Mouse (Mus musculus) limb, embryonic 14.5 days (tissue): ENCODE data around the gene H2-M10.2. TPM values are rescaled to one million over a fixed set of nuclear protein-coding genes. Genes with fewer than 3 reads are reported as not detected.
"Not testable (repeated sequence)": the region's sequence is repeated elsewhere in the genome, so short reads cannot be mapped to it uniquely, and the experiment has no call there.

Experiments used
- ATAC-seq: fragments of 200-750 bp; cut with Nextera tagmentation; 2 replicates; pipeline ENCODE4 v1.8.0; 2017; ENCODE audit warnings: low read depth, moderate number of reproducible peaks, moderate TSS enrichment; ENCODE audit not compliant: low FRiP score
- DNase-seq: peaks from one replicate; pipeline ENCODE4 v3.0.0-alpha.2; 2015; ENCODE audit warnings: low spot score
- H3K27ac ChIP-seq: fragments of 300-500 bp; sonication (generic); replicated peaks from 2 replicates; pipeline ENCODE4 v1.5.1; 2014; ENCODE audit warnings: low read depth, mild to moderate bottlenecking, low read length, moderate library complexity, mixed read lengths
- H3K27me3 ChIP-seq: fragments of 300-500 bp; sonication (generic); 2 replicates; pipeline ENCODE4 v1.6.1; 2014; ENCODE audit warnings: low read length, mixed read lengths; ENCODE audit not compliant: control insufficient read depth, insufficient read depth
- H3K36me3 ChIP-seq: fragments of 300-500 bp; sonication (generic); 2 replicates; pipeline ENCODE4 v1.6.1; 2014; ENCODE audit warnings: mild to moderate bottlenecking, low read length, moderate library complexity, mixed read lengths; ENCODE audit not compliant: control insufficient read depth, insufficient read depth
- H3K4me1 ChIP-seq: fragments of 300-500 bp; sonication (generic); 2 replicates; pipeline ENCODE4 v1.6.1; 2014; ENCODE audit warnings: antibody characterized with exemption, low read length, mixed read lengths; ENCODE audit not compliant: control insufficient read depth, insufficient read depth
- H3K4me2 ChIP-seq: fragments of 300-500 bp; sonication (generic); replicated peaks from 2 replicates; pipeline ENCODE4 v1.6.1; 2014; ENCODE audit warnings: low read depth, mild to moderate bottlenecking, low read length, moderate library complexity; ENCODE audit not compliant: severe bottlenecking
- H3K4me3 ChIP-seq: fragments of 300-500 bp; sonication (generic); replicated peaks from 2 replicates; pipeline ENCODE4 v1.5.1; 2014; ENCODE audit warnings: low read length
- H3K9ac ChIP-seq: fragments of 300-500 bp; sonication (generic); 2 replicates; pipeline ENCODE4 v1.6.1; 2014; ENCODE audit warnings: mild to moderate bottlenecking, low read depth, low read length, moderate library complexity; ENCODE audit not compliant: severe bottlenecking
- H3K9me3 ChIP-seq: fragments of 300-500 bp; sonication (generic); 2 replicates; pipeline ENCODE4 v1.6.1; 2016; ENCODE audit warnings: low read length; ENCODE audit not compliant: control insufficient read depth
- POLR2A ChIP-seq: fragments of 200-500 bp; IDR thresholded peaks from 2 replicates; pipeline ENCODE4 v1.8.0; 2012; ENCODE audit warnings: inconsistent platforms, mild to moderate bottlenecking, moderate library complexity, borderline replicate concordance; ENCODE audit not compliant: insufficient read depth, insufficient read length; ENCODE audit errors: extremely low read depth
- WGBS: fragments of 180-500 bp; shearing (Covaris S2); extraction: QIAGEN DNeasy Blood & Tissue Kit; methylation state at CpG from one replicate; pipeline ENCODE4 v1.1.7; 2014; 5-methylcytosine and 5-hydroxymethylcytosine counted together
- polyA plus RNA-seq, 2 experiments: library from polyadenylated mRNA; depleted of rRNA in 1 of 2; stranded (reverse) in 1 of 2; unstranded in 1 of 2; fragments of >200 nt; fragmentation: Nextera tagmentation in 1 of 2; extraction: Ambion mirVana in 1 of 2; gene quantifications; 2 replicates each; pipeline versions ENCODE4 v1.2.1 to v1.2.3; 2012 to 2014

Gene H2-M10.2
- polyA plus RNA-seq, 2 experiments: not detected

- Histone ChIP-seq H3K36me3 (no peaks in the 10 kb centered on the region), H3K4me3 (no peak overlapping the region), H3K9me3 (no peaks in the 10 kb centered on the region), H3K9ac (no peak overlapping the region), H3K4me2 (no peak overlapping the region), H3K4me1 (no peaks in the 10 kb centered on the region), H3K27ac (no peak overlapping the region), H3K27me3 (no peaks in the 10 kb centered on the region)
- 21% methylated on average over 1 of the region's 1 CpGs for WGBS
- ATAC-seq: no peak
- TF ChIP-seq POLR2A: no peak
- no peak for DNase-seq
Measured at GRCm38 (mm10) chr17:36309293-36309692, 23.0 kb upstream of the H2-M10.2 start.

- not testable (repeated sequence) for H3K4me2 ChIP-seq
- ATAC-seq: 0 out of 2 replicates have a peak, but pooled peaks have one; percentile 30
Measured at GRCm38 (mm10) chr17:36308855-36309254, 22.6 kb upstream of the H2-M10.2 start.

GRCm38 (mm10) chr17:36281521-36282245 lies 4.6 kb downstream of the H2-M10.2 start:
- peaks cover 36% of the 10 kb centered on the region for H3K36me3 ChIP-seq
- no peaks in the 10 kb centered on the region for H3K4me1 ChIP-seq
- no peak overlapping the region for H3K4me2 ChIP-seq
- no peak overlapping the region for H3K9ac ChIP-seq
- WGBS: 90% methylated on average over 4 of the region's 4 CpGs
- DNase-seq: no peak
- no peak for TF ChIP-seq POLR2A
- no peak overlapping the region for H3K4me3 ChIP-seq
- no peaks in the 10 kb centered on the region for H3K27me3 ChIP-seq
- H3K9me3 ChIP-seq: peaks cover 10% of the 10 kb centered on the region; the same call in 1 of the 2 replicates
- H3K27ac ChIP-seq: no peak overlapping the region
- ATAC-seq: no peak

More at GRCm38 (mm10) chr17:36308855-36309254, 22.6 kb upstream of the H2-M10.2 start:
- not testable (repeated sequence) for H3K9ac ChIP-seq, H3K4me3 ChIP-seq, H3K4me1 ChIP-seq, H3K9me3 ChIP-seq, H3K27ac ChIP-seq, H3K36me3 ChIP-seq, H3K27me3 ChIP-seq
- peak; percentile 81 for DNase-seq
- WGBS: 1% methylated on average over 3 of the region's 3 CpGs

- no peak overlapping the region for H3K27ac ChIP-seq
- no peak for DNase-seq
- no peak overlapping the region for H3K9ac ChIP-seq
- 86% methylated on average over 4 of the region's 4 CpGs for WGBS
- no peak overlapping the region for H3K4me2 ChIP-seq
- ATAC-seq: no peak
- H3K4me1 ChIP-seq: peaks cover 20% of the 10 kb centered on the region
- H3K27me3 ChIP-seq: no peaks in the 10 kb centered on the region
- no peak overlapping the region for H3K4me3 ChIP-seq
- no peaks in the 10 kb centered on the region for H3K9me3 ChIP-seq
- no peak for TF ChIP-seq POLR2A
- peaks cover 38% of the 10 kb centered on the region for H3K36me3 ChIP-seq
Measured at GRCm38 (mm10) chr17:36274776-36275175, 11.5 kb downstream of the H2-M10.2 start.

GRCm38 (mm10) chr17:36273796-36274195 lies 12.5 kb downstream of the H2-M10.2 start:
- Histone ChIP-seq H3K4me1 (peaks cover 20% of the 10 kb centered on the region), H3K9ac (no peak overlapping the region), H3K9me3 (no peaks in the 10 kb centered on the region), H3K36me3 (peaks cover 34% of the 10 kb centered on the region), H3K27ac (no peak overlapping the region), H3K27me3 (no peaks in the 10 kb centered on the region), H3K4me3 (no peak overlapping the region), H3K4me2 (no peak overlapping the region)
- no peak for DNase-seq
- no peak for TF ChIP-seq POLR2A
- no peak for ATAC-seq
- 92% methylated on average over 4 of the region's 4 CpGs for WGBS
